Mouse (Mus musculus) frontal cortex, postnatal 10 days (tissue): ENCODE measurements around the gene Shroom1.

Experiments
- DNase-seq, 2 experiments: peaks; one replicate each; pipeline ENCODE4 v3.0.0; 2022; ENCODE audit warnings: low spot score in 2 of 2, mixed read lengths in 1 of 2

Gene Shroom1

GRCm38 (mm10) chr11:53479171-53479782, 22.3 kb downstream of the Shroom1 start:
- DNase-seq = peak in 1 of 2 experiments; percentile 33

GRCm38 (mm10) chr11:53479783-53480301, 22.8 kb downstream of the Shroom1 start, which contains the start of the genes Gm9945 and Sowaha:
Gene Gm9945 (plus strand): TSS chr11:53480166.
Gene Sowaha (minus strand): TSS chr11:53480274.
- peak in 1 of 2 experiments; percentile 55 for DNase-seq

DNA sequence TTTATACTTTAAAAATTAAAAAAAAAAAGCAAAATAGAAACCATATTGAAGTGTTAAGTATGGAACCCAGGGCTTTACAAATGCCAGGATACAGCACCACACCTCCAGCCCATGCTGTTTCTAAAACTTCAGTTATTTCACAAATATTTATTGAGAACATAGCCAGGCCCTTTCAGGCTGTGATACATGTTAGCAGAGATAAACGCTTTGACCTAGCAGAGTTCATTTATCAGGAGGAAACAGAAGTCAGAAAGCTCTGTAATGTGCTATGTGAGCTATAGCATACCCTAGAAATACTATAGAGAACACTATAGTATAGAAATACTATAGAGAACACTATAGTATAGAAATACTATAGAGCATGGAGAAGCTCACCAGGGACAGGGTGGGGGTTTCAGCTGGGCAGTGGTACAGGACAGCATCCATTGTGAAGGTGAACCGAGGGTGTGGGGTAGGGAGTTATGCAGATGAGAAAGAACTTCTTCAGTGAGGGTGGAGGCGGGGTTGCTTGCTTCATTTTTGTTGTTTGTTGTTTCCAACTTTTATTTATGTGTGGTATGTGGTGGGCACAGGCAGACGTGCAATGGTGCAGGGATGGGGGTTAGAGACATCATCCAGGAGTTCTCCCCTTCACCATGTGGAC, 24.2 kb downstream of the Shroom1 start:
- no peak for DNase-seq

DNA sequence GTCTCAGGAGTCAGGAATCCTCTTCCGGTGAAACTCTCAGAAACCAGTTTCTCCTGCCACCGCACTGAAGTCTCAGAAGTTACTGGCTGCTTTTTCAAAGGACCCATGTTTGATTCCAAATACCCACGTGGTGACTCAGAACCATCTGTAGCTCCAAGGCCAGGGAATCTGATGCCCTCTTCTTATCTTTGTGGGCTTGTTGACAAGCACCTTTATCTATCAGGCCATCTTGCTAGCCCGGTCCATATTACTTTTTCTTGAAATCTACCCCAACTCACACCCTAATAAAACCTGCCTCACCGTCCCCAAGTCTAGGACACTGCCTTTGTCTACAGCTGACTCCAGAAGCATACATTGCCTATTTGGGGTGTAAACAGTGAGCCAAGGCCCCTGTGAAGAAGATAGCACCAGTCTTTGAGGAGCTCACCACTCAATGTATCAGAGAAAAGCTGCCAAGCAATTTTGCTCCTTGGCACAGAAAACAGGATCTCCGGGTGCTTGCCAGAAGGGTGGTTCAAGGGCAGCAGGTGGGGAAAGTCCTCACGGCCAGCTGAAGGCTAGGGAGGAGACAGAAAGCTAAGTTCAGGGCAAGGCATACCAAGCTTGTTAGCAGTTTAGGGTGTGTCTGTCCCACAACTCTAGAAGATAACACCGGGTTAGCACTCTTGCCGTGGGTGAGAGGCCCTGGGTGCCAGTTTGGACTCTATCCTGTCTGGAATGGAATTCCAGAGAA, 26.3 kb downstream of the Shroom1 start:
- DNase-seq = no peak

- no peak for DNase-seq
Measured at GRCm38 (mm10) chr11:53485719-53486118, 28.7 kb downstream of the Shroom1 start.

DNA sequence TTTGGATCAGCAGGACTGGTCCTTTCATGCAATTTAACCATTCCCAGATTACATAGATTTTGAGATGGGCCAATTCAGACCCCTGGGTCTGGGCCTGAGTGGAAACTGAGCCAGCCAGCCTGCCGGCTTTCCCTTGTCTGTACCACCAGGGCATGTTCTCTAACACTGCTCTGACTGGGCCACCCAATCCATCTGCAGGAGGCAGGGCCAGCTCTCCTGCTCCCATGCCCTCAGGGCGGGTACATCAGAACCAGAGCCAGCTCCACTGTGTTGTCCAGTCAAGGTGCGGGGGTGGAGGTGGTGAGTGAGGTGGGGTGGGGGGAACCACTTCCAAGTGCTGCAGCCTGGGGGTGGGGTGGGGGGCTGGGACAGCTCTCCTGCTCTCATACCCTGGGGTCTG, 29.3 kb downstream of the Shroom1 start:
- no peak for DNase-seq

GRCm38 (mm10) chr11:53486822-53487594, 30.0 kb downstream of the Shroom1 start:
- DNase-seq = no peak

- DNase-seq = no peak
Measured at GRCm38 (mm10) chr11:53489007-53489406, 32.0 kb downstream of the Shroom1 start.

DNA sequence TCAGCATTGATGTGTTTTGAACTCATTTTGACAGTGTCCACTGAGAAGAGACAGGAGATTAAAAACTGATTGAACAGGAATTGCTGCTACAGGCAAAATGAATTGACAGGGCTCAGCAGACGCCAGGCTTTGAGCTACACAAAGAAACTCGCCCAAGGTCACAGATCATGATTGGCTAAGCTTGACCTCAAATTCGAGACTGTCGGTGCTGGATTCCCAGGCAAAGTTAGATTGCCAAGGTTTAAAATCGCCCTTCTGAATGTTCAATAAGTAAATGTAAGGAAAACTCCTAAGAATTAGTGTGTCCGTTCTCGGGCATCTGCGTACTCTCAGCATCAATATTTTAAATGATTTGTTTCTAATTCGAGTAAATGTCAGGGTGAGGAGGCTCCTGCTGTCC, 32.4 kb downstream of the Shroom1 start:
- DNase-seq = no peak

DNA sequence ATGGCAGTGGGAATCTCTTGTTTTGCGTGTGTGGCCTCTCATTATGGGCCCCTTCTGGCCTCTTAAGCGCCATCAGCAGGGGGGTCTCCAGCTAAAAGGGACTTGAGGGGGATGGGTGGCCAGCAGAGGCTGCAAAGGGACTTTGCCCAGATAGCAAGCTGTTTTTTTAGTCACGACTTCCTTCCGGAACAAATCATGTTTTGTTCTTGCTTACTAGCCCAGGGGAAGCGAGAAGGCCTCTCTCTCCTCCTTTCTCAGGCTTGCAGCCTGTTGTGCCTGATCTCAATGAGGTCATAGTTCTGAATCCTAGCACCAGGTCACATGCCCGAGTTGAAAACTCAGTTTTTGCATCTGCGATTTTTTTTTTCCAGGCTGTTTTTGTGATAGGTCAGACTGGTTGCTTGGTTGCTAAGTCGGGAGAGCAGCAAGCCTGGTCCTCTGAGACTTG, 35.0 kb downstream of the Shroom1 start:
- no peak for DNase-seq

DNA sequence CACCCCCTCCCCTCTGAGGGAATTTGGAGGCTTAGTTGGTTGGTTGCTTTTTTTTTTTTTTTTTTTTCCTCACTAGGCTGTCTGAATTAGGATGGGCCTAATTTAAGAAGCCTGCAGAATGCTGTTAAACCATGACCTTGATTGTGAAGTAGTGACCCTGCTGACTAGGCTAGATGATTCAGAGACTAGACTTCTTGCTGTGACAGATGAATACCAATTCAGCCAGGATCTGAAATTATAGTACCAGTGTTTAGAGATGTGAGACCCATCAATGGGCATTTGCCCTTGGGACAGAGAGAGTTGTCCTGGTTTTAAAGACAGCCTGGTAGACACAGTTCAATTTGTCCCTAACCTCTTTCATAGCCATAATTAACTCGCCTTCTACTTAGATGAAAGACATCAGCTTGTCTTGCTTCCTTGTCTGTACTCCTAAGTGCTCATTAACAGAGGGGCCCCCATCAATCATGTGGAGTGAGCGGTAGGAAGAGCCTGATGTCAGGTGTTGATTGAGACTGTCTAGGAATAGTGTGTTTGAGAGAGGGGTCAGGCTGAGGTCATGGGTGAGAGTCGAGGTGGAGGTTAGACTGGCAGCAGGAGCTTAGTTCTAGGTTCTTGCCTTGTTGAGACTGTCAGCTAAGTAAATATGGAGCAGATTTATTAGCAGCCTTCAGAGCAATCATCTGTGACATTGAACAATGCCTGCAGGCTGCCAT, 36.4 kb downstream of the Shroom1 start:
- no peak for DNase-seq

GRCm38 (mm10) chr11:53495417-53495816, 38.4 kb downstream of the Shroom1 start:
- no peak for DNase-seq

DNA sequence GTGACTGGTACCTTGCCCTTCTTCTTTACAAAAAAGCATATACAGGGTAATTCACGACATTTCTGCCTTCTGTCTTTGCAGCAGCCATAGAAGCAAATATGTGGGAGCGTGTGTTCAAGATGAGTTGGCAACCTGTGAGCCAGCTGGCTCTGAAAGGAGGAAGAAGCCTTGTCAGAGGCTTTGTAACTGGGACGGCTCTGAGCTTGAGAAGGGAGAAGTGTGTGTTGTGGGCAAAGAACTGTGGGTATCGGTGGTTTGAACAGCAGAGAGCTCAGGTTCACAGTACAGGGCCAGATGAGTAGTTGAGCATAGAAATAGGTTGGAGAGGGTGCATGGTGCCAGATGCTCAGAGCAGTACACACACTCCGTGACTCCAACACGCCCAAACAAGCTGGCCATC, 39.9 kb downstream of the Shroom1 start:
- DNase-seq = no peak

DNA sequence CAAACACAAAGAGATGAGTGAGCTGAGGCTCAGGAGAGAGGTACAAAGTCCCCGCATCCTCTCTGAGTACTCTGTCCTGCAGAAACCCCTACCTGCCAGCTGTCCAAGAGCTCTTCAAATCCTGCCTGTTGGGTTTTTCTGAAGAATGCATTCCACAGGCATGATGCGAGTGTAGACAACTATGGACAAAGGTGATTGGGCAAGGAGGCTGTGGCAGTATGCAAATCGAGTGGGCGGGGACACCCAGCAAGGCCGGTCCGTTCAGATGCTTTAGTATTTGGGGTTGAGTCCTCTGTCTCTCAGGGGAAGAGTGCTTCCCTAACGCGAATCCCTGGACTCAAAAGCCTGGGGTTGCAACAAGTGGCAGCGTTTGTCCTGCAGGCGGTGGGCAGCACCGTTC, 43.6 kb downstream of the Shroom1 start:
- no peak for DNase-seq

DNA sequence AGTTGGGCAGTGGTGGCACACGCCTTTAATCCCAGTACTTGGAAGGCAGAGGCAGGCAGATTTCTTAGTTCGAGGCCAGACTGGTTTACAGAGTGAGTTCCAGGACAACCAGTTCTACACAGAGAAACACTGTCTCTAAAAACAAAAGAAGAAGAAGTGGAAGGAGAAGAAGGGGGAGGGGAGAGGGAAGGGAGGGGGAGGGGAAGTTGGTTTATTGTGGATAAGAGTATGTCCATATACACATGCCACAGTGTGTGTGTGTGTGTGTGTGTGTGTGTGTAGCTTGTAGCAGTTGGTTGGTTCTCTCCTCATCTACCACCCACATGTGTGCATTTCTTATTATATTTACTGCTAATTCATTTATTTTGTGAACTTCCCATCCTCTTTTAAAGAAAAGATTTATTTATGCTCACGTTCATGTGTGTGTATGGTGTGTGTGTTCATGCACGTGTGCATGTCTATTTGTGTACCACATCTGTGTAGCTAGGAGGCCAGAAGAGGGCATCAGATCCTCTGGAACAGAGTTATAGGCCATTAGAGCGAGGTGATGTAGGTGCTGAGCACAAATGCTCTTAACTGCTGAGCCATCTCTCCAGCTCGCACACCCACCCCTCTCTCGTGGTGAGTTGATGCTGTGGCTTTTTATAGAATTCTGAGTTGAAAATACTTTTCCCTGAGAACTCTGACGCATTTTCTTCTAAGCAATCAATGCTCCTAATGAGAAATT, 45.2 kb downstream of the Shroom1 start:
- DNase-seq = no peak

DNA sequence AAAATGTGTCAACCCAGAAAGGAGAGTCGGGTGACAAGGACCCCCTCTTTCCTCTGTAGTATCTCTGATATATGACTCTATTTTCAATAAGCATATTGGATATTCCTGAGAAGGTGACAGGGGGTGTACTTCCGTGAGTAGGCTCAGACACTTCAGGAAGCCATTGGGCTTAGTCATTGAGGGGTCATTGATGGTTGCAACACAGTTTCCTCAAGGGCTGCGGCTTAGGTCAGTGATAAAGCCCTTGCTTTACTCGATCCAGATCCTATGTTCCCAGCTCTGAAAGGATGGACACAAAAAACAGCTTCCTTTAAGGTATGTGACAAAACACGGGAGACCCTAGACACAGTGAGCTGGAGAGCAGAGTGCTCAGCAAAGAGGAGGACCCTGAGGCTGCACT, 46.7 kb downstream of the Shroom1 start:
- no peak for DNase-seq

GRCm38 (mm10) chr11:53504376-53504775, 47.4 kb downstream of the Shroom1 start:
- no peak for DNase-seq

GRCm38 (mm10) chr11:53505026-53505663, 48.1 kb downstream of the Shroom1 start:
- no peak for DNase-seq

GRCm38 (mm10) chr11:53507098-53507805, 50.2 kb downstream of the Shroom1 start:
- DNase-seq = no peak
